Mouse (Mus musculus) liver, adult 2 months (tissue): ENCODE results near the gene Pla2g12b. TPM values are rescaled to one million over a fixed set of nuclear protein-coding genes. Genes with fewer than 3 reads are reported as not detected.
A peak's percentile ranks its signal among the peaks of the same experiment; 100 is the strongest.

Experiments used
- DNase-seq: peaks from one replicate; pipeline ENCODE4 v3.0.0-alpha.2; 2011; ENCODE audit warnings: low read depth, low spot score; ENCODE audit errors: extremely low read depth
- H3K27ac ChIP-seq: fragments of 200-500 bp; replicated peaks from 2 replicates; pipeline ENCODE4 v1.5.1; 2012; ENCODE audit warnings: low read depth, mild to moderate bottlenecking, control low read depth, inconsistent platforms, low read length; ENCODE audit not compliant: insufficient read depth
- H3K27me3 ChIP-seq: fragments of 200-500 bp; 2 replicates; pipeline ENCODE4 v1.6.1; 2012; ENCODE audit warnings: mild to moderate bottlenecking, moderate library complexity, low read length, inconsistent platforms; ENCODE audit not compliant: control insufficient read depth, insufficient read depth
- H3K36me3 ChIP-seq: fragments of 200-500 bp; 2 replicates; pipeline ENCODE4 v1.6.1; 2012; ENCODE audit warnings: low read length, inconsistent platforms; ENCODE audit not compliant: control insufficient read depth, insufficient read depth
- H3K4me1 ChIP-seq: fragments of 200-500 bp; 2 replicates; pipeline ENCODE4 v1.6.1; 2011; ENCODE audit warnings: low read length; ENCODE audit not compliant: control insufficient read depth, insufficient read depth
- H3K4me3 ChIP-seq: fragments of 200-500 bp; 2 replicates; pipeline ENCODE4 v1.5.1; 2011; ENCODE audit warnings: low read depth, mild to moderate bottlenecking, control low read depth, low read length, moderate library complexity; ENCODE audit not compliant: insufficient read depth
- H3K79me2 ChIP-seq: fragments of 200-500 bp; 2 replicates; pipeline ENCODE4 v1.6.1; 2012; ENCODE audit warnings: inconsistent platforms, mild to moderate bottlenecking, low read length, moderate library complexity; ENCODE audit not compliant: control insufficient read depth, insufficient read depth
- H3K9ac ChIP-seq: fragments of 200-500 bp; 2 replicates; pipeline ENCODE4 v1.6.1; 2012; ENCODE audit warnings: low read depth, mild to moderate bottlenecking, control low read depth, inconsistent platforms, low read length
- CTCF ChIP-seq: fragments of 200-500 bp; IDR thresholded peaks from 2 replicates; pipeline ENCODE4 v1.5.1; 2011; ENCODE audit warnings: low read depth, low read length, control low read depth
- POLR2A ChIP-seq: fragments of 200-500 bp; IDR thresholded peaks from 2 replicates; pipeline ENCODE4 v1.6.1; 2011; ENCODE audit warnings: low read length, control low read depth; ENCODE audit not compliant: insufficient read depth; ENCODE audit errors: extremely low read depth
- WGBS: fragments of 180-500 bp; shearing (Covaris S2); methylation state at CpG from one replicate; pipeline ENCODE4 v1.1.7; 2018; 5-methylcytosine and 5-hydroxymethylcytosine counted together
- polyA plus RNA-seq: library from polyadenylated mRNA; depleted of rRNA; stranded (reverse); fragments of >200 nt; gene quantifications from 2 replicates; pipeline ENCODE4 v1.2.3, GENCODE M21; 2012
- total RNA-seq: library from RNA; depleted of rRNA; stranded (reverse); fragments of >200 nt; gene quantifications from 2 replicates; pipeline ENCODE4 v1.2.3, GENCODE M21; 2014

Pla2g12b gene
- total and polyA plus RNA-seq, 2 experiments = 58.5 to 66.6 TPM

GRCm38 (mm10) chr10:59441735-59442134, 38.3 kb downstream of the Pla2g12b start, which contains the start of gene Oit3:
Oit3 (minus strand) TSS chr10:59441778.
- TF ChIP-seq CTCF = no peak
- no peak for TF ChIP-seq POLR2A
- Histone ChIP-seq H3K36me3 (no peaks in the 10 kb centered on the region), H3K9ac (peak within 1 kb of the TSS; percentile 67), H3K4me3 (peak within 1 kb of the TSS; percentile 50), H3K27me3 (no peaks in the 10 kb centered on the region), H3K27ac (peak within 1 kb of the TSS; percentile 83), H3K4me1 (peaks cover 13% of the 10 kb centered on the region), H3K79me2 (no peaks in the 10 kb centered on the region; the same call in 1 of the 2 replicates)
- DNase-seq = peak; percentile 22
- 81% methylated on average over 11 of the region's 11 CpGs for WGBS

- no peaks in the 10 kb centered on the region for H3K79me2 ChIP-seq
- peak overlapping the region; percentile 83 for H3K27ac ChIP-seq
- peaks cover 13% of the 10 kb centered on the region for H3K4me1 ChIP-seq
- 3% methylated on average over 7 of the region's 7 CpGs for WGBS
- H3K9ac ChIP-seq = peak overlapping the region; percentile 66
- H3K4me3 ChIP-seq = no peak overlapping the region; the same call in 1 of the 2 replicates
- H3K36me3 ChIP-seq = peaks cover 2% of the 10 kb centered on the region; the same call in 1 of the 2 replicates
- H3K27me3 ChIP-seq = no peaks in the 10 kb centered on the region
- no peak for TF ChIP-seq CTCF
- TF ChIP-seq POLR2A = no peak
- DNase-seq = peak; percentile 98
These were observed 39.8 kb downstream of the Pla2g12b start for GRCm38 (mm10) chr10:59443212-59443611.

GRCm38 (mm10) chr10:59444106-59444505, 40.6 kb downstream of the Pla2g12b start:
- 89% methylated on average over 3 of the region's 3 CpGs for WGBS
- Histone ChIP-seq H3K4me3 (no peak overlapping the region), H3K36me3 (peaks cover 2% of the 10 kb centered on the region; the same call in 1 of the 2 replicates), H3K79me2 (no peaks in the 10 kb centered on the region), H3K27me3 (no peaks in the 10 kb centered on the region), H3K9ac (no peak overlapping the region), H3K27ac (no peak overlapping the region), H3K4me1 (peaks cover 12% of the 10 kb centered on the region)
- DNase-seq = no peak
- no peak for TF ChIP-seq CTCF
- no peak for TF ChIP-seq POLR2A

- no peak for DNase-seq
- Histone ChIP-seq H3K36me3 (peaks cover 2% of the 10 kb centered on the region; the same call in 1 of the 2 replicates), H3K27me3 (no peaks in the 10 kb centered on the region), H3K4me3 (no peak overlapping the region), H3K9ac (no peak overlapping the region), H3K79me2 (no peaks in the 10 kb centered on the region), H3K4me1 (peaks cover 11% of the 10 kb centered on the region), H3K27ac (no peak overlapping the region)
- WGBS = 74% methylated on average over 8 of the region's 8 CpGs
- TF ChIP-seq POLR2A (no peak), CTCF (no peak)
These were observed 41.2 kb downstream of the Pla2g12b start for GRCm38 (mm10) chr10:59444635-59445034.

GRCm38 (mm10) chr10:59446911-59447437, 43.5 kb downstream of the Pla2g12b start:
- Histone ChIP-seq H3K4me1 (peaks cover 11% of the 10 kb centered on the region), H3K79me2 (no peaks in the 10 kb centered on the region), H3K36me3 (peaks cover 2% of the 10 kb centered on the region; the same call in 1 of the 2 replicates), H3K27ac (peak overlapping the region; percentile 79), H3K4me3 (no peak overlapping the region), H3K27me3 (no peaks in the 10 kb centered on the region), H3K9ac (no peak overlapping the region)
- no peak for DNase-seq
- no peak for TF ChIP-seq POLR2A
- no peak for TF ChIP-seq CTCF
- WGBS = 77% methylated on average over 10 of the region's 10 CpGs

GRCm38 (mm10) chr10:59447546-59447945, 44.1 kb downstream of the Pla2g12b start:
- Histone ChIP-seq H3K27ac (peak overlapping the region; percentile 79), H3K9ac (no peak overlapping the region), H3K36me3 (peaks cover 2% of the 10 kb centered on the region; the same call in 1 of the 2 replicates), H3K4me3 (no peak overlapping the region), H3K27me3 (no peaks in the 10 kb centered on the region), H3K4me1 (peaks cover 10% of the 10 kb centered on the region), H3K79me2 (no peaks in the 10 kb centered on the region)
- 82% methylated on average over 9 of the region's 9 CpGs for WGBS
- no peak for DNase-seq
- TF ChIP-seq CTCF = no peak
- TF ChIP-seq POLR2A = no peak
